Mouse (Mus musculus): ENCODE results near the gene Nr1d1.
A peak's percentile ranks its signal among the peaks of the same experiment; 100 is the strongest.

The Nr1d1 gene

DNA sequence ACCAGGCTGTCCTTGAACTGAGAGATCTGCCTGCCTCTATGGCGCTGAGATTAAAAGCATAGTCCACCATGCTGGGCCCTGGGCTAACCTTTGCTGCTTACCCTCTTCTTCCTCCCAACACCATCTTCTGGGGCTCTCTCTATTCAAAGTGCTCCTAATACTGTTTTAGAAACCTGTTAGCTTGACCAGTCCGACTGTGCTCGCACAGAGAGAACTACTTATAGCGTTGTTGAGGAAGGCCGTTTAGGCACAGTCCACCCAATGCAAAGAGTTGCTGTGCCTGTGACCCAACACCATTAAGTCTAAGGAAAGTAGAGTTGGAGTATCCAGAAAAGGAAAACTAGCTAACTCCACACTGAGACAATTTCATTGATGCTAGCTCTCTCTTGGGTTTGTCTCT lies 13.0 kb upstream of the Nr1d1 start:
- DNase-seq (ENCODE audit: low spot score in 2 of 2): no peak

DNA sequence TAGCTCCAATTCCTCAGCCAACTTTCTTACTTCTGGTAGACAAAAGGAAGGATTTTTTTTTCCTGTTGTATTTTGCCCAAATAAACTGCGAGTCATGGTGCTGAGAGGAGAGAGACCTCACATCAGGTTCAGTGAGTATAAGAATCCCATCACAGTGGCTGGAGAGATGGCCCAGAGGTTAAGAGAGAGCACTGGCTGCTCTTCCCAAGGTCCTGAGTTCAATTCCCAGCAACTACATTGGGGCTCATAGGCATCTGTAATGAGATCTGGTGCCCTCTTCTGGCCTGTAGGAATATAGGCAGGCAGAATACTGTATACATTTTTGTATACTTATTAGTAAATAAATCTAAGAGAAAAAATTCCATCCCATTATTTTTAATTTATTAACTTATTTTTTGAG lies 12.6 kb upstream of the Nr1d1 start:
- DNase-seq (ENCODE audit: low spot score in 2 of 2): no peak

DNA sequence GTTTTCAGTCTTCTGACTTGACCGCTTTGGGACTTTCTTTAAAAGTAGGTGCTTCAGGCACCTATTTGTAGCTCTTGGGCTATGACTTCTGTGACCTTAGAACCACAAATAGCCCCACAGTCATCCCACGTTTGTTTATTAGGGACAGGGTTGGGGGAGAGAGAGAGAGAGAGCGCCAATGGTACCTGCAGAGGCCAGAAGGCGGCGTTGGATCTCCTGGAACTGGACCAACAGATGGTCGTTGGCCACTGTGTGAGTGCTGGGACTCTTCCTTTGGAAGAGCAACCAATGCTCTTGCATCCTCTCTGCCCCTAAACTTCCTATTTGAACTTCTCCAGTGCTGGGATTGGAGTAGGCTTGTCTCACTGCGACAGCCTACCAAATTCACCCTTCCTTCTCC lies 12.1 kb upstream of the Nr1d1 start:
- DNase-seq (ENCODE audit: low spot score in 2 of 2): no peak

DNA sequence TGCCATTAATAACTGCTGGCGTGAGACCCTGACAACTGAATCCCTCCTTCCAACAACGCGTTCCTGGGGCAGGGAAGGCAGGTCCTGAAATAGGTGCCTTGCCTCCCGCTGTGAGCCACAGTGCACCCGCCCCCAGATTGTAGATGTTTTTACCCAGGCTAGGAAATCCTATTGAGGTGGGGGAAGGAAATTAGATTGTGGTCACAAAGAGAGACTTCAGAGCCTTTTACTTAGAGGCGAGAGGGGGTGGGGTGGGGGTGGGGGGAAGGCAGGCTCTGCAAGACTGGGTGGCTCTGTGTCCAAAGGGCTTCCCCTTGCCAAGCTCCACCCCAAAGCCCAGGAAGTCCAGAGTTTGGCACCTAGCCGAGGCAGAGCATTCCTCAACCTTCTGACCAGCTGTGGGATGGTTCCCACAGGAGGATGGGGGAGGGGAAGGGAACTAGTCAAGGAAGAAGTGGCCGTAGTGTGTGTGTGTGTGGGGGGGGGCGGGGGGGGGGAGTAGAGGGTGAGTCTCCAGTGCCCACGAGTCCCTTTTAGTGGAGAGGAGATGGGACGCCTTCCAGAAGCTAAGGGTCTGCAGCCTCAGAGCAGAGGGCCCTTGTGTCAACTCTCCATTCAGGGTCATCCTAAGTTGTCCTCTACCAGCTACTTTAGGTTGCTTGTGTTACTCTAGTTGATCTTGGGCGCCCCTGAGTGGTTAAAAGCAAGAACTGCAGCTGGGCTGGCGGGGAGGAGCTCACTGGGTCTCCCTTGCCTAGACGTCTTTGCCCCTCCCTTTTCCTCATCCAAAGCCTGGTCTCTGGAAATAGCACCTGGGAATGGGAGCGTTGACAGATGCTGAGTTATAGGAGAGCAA lies 11.5 kb upstream of the Nr1d1 start:
- DNase-seq (ENCODE audit: low spot score in 2 of 2): peak; percentile 92 to 99

DNA sequence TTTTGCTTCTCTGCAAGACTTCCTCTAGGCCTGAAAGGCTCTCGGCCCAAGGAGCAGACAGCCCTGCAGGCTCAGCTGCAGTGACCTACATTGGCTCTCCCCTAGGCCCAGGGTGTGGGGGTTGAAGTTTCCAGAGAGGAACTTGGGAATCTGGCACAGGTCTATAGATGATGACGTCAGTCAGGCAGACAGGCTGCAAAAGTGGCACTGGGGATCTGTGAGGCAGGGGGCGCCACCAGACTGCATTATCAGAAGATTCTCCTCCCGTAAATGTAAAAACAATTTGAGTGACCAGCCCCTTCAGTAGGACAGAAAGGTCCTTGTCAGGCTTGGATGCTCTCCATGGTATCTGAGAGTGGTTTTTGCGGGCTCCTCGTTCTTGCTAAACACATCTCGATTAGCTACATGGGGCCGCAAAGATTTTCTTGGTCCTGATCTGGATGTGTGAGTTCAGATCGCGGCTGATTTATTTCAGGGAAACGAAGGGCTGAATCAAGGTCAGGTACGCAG lies 10.7 kb upstream of the Nr1d1 start:
- peak in 1 of 2 experiments; percentile 91 for DNase-seq (ENCODE audit: low spot score in 2 of 2)

DNA sequence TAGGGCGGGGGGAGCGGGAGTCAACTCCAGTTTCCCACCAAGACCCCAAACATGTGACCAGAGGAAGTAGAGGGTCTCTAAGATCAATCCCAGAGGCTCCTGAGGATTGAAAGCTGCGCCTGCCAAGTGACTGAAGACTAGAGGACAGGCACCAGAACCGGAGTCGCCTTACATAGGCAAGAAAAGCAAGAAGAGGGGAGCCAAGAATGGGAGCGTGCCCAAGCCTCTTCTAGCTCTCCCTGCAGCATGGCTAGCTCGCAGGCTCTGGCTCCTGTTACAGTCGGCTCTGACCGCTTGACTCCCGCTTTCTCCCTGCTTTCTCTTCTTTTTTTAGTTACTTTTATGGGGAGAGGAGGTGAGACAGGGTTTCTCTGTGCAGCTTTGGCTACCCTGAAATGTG lies 10.1 kb upstream of the Nr1d1 start:
- DNase-seq (ENCODE audit: low spot score in 2 of 2): no peak

DNA sequence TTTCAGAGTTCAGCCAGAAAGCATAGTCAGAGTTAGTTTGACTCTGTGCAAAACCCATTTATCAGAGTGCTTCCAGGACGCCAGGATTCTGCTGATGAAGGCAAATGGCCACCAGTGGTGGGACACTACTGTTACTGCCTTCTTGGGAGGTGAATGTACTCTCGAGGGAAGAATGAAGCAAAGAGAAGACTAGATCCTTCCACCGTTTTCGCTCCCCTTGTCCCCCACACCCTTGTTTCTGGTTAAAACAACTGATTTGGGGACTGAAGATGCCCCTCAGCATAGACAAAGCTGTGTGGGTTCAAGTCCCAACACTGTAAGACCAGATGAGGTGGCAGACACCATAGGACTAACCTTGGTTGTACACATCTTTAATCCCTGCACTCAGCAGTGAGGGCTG lies 9.0 kb upstream of the Nr1d1 start:
- DNase-seq (ENCODE audit: low spot score in 2 of 2): no peak

DNA sequence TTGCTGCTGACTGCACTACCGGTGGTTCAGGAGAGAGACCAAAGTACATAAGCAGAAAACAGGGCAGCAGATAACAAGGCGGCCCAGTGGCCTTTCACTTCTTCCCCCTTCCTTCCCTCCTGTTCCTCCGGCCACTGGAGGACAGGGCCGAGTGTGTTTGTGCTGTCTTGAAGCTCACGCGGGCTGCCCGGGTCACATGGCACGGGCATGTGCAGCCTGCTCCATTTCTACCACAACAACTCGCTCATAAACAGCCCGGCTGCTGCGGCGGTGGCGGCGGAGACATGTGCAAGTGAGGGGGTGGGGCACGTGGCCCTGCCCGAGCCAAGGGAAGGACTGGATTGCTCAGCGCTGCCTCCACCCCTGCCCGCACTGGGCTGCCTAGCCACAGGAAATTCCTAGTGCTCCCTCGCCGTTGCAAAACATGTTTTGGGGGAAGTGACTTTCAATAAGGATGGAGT lies 8.1 kb upstream of the Nr1d1 start:
- peak; percentile 95 to 98 for DNase-seq (ENCODE audit: low spot score in 2 of 2)

DNA sequence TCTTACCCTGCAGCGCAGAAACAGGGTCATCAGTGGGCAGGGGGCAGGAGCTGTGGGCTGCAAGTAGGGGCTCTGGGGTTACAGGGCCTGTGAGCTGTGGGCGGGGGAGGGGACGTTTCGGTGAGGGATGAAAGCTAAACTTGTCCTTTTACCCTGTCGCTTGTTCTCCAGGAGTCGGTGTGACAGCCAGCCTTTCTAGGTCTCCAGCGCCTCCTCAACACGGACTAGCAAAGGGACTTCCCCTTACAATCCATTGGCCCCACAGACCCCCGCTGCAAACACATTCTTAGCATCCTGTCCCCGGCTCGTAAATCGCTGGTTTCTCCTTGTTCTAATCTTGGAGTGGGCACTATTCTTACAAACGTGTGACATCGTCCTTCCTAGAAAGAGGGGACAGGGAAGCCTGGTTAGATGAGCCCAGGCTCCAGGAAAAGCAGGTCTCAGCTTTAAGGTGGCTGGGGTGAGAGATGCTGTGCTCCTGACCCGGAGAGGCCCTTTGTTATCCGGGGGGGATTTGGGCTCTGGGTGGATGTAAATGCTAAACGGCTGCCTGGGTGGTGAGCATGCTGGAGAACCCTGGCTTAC lies 7.6 kb upstream of the Nr1d1 start:
- no peak for DNase-seq (ENCODE audit: low spot score in 2 of 2)

DNA sequence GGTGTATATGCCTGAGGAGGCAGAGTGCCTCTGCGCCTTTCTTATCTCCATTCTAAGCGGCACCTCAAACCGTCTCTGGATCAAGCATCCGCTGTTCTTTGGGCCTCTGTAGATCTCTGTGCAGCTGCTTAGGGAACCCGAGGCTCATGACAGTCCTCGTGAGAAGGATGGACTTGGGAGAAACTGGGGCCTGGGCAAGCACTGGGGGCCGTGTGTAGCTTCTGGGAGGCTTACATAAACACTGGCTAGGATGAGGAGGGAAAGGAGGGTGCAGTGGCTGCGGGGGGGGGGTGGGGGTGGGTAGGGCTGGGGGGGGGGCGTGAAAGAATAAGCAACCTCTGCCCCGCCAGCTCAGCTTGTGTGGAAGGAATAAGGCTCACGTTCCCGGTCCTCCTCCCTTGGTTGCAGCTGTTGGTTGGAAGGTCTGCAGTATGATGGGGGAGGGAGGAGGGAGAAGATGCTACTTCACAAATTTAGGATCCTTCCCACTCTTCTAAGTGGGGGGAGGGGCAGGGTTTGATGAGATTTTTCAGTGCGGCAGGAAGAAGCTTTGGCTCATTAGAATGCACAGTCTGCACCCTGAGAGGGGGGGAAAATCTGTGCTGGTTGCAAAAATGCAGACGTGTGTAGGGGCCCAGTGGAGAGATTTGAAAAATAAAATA lies 6.8 kb upstream of the Nr1d1 start:
- peak in 1 of 2 experiments; percentile 91 for DNase-seq (ENCODE audit: low spot score in 2 of 2)

DNA sequence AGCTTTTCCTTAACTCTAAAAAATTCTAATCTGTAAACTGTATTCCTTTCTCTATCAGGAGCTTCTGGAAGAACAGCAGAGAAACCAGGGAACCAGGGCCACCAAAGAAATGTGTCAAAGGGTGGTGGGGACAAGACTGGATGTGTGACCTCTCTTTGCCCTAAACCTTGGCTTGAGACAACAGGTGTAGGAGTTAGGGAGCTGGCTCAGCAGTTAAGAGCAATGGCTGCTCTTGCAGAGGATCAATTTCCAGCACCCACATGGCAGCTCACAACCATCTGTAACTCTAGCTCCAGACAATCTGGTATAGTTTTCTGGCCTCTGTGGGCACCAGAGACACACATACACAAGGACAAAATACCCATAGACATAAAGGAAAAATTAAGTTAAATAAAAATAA lies 2.8 kb upstream of the Nr1d1 start:
- no peak for DNase-seq (ENCODE audit: low spot score in 2 of 2)

DNA sequence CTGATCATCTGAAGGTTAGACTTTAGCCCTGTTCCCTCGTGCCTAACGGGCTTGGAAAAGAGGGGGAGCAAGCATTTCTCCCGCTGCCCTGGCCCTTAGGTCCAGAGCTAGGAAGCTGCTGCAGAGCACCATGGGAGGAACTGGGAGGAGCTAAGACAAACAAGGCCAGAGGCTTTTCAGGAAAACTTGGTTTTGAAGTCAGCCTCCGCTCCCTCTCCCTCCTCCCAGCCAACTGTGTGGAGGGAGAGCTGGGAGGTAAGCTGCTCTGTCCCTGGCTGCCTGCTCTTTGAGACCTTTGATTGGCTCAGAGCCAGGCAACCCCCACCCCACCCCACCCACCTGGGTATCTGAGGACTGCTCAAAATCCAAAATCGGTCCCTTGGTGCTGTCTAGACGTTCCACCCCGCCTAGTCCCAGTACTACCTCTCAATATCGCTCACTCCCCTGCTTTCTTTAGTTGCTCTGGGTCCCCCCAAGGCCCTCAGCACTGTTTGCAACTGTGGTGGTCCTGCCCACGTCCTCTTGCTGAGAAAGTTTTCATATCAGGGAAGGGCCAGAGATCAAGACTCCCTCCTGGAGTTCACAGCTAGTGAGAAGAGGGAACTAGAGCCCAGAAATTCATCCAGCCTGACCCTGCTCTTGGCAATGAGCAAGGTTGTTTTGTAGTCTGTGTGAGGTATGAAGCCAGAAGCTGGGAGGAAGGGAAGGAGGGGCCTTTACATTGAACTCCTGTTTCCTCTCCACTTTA lies 1.9 kb upstream of the Nr1d1 start:
- DNase-seq (ENCODE audit: low spot score in 2 of 2): no peak

DNA sequence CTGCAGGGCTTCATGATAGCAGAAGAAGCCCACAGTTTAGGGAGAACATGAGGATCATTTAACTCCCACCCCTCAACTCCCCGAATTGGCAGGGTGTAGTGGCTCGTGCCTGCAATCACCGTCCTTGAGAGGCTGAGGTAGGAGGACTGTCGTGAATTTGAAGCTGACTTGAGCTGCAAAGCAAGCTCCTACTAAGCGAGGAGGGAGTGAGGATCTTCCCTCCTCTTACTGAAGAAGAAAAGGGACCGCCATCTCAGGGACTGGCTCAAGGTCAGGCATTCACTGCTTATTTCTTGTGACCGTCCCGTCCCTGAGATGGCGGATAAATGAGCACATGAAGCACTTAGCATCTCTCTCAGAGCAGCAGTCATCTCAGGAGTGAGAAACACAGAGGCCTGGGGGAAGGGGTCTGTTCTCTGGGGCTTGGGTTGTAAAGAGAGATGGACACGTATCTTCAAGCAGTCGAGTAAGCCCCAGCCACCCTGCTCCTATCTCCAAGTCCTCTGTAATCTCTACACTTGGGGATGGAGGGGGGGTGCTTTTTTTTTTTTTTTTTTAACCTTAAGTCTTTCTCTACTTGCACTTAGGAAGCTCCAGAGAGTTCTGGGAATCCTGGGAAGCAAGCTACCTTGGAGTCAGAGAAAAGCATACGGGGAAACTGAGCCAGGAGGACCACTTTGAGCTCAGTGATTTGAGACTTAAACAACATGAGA lies 1.1 kb upstream of the Nr1d1 start:
- DNase-seq (ENCODE audit: low spot score in 2 of 2): no peak

DNA sequence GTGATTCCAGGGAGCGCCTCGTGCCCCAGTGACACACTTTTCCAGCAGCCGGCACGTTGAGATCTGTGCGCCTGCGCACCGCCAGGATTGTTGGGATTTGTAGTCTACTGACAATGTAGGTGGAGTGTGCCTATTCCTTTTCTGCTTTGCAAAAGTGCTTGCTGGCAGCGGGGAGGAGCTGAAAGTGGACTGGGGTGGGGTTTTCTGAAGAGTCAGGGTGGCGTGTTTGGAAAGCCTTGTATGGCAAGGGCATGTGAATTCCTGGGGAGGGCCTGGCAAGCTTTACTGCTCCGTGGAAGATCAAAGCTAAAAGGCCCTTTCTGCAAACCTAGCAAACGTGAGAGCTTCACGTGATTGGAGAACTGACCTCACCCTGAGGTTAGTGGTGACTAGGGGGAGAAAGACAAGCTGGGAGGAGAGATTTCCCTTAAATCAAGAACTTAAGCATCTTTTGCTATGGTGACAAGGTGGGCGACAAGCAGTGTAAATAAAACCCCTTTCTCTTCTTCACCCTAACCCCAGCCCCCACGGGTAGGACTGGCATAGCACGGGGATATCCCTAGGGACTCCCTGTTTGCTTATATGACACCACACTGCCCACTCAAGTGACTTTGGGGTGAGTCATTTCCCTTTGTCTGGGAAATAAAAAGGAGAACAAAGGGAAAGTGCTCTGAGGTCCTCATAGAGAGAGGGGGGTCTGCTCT lies 367 bp upstream of the Nr1d1 start:
- peak; percentile 99 to 100 for DNase-seq (ENCODE audit: low spot score in 2 of 2)

DNA sequence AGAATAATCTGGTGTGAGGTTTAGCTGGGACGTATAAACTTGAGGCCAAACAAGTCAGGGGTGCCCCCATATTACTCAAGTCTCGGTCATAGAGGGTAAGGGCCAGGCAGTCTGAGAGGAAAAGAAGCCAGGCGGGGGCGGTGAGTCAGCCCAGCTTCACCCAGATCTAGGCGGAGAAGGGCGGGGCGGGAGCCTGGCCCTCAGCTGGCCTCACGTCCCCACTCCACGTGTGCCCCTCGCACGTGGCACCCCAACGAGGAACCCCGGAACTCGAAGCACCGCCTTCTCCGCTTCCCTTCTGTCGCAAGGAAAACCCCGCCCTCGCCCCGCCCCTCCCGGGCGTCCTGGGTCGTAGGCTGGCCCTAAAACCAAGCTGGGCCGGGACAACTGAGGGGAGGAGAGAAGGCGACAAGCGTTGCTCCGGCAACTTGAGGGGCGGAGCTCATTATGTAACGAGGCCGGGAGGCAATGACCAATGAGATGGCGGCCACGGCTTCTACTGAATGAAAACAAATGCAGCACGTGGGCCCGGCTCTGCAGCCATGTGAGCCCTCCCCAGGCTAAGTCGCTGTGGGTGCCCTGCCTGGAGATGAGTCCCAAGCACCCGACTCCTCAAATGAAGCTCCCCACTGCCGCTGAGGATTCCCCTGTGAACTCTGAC lies 1.4 kb downstream of the Nr1d1 start:
- DNase-seq (ENCODE audit: low spot score in 2 of 2): peak; percentile 100

DNA sequence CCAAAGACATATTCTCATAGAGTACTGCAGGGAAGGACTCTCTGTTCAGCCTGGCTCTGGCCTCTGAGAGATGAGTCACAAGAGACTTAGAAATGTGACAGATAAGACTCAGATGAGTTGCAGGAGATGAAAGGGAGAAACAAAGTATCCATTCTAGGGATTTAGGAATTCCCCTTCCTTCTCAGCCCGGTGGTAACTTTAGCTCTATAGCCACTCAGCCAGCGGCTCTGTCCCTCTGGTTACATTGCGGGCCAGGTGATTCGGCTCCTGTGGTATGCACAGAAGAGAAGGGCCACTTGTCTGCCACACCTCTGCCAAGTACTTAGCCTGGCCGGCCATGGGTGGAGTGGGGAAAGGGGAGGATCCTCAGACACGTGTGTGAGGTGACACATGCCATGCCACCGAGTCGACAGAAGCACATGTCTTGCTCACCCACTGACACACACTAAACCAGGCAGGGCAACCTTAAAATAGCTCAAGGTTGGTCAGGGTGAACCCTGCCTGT lies 2.4 kb downstream of the Nr1d1 start:
- DNase-seq (ENCODE audit: low spot score in 2 of 2): peak in 1 of 2 experiments; percentile 55

DNA sequence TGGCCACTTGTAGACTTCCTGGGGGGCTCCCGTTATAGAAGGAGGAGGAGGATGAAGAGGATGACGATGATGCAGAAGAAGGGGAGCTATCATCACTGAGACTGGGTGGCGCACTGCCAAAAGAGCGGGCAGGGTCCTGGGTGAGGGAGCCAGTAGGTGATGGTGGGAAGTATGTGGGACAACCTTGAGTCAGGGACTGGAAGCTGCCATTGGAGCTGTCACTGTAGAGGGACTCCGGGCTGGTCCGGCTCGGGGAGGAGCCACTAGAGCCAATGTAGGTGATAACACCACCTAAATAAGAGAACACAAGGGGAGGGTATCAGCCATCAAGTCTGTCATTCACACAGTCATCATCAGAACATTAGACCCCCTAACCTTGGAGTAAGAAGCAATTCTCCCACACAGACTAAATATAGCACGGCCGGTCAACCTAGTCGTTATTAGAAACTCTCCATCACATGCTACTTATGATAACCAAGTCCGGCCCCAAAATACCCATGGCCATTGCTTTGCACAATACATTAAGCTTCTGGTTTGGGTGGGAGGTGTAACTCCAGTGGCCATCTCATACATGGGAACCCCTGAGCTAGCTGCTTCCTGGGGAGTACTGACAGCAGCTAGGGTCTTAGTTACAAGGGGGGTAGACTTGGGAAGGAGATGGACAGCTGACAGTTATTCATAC lies 3.1 kb downstream of the Nr1d1 start:
- no peak for DNase-seq (ENCODE audit: low spot score in 2 of 2)

DNA sequence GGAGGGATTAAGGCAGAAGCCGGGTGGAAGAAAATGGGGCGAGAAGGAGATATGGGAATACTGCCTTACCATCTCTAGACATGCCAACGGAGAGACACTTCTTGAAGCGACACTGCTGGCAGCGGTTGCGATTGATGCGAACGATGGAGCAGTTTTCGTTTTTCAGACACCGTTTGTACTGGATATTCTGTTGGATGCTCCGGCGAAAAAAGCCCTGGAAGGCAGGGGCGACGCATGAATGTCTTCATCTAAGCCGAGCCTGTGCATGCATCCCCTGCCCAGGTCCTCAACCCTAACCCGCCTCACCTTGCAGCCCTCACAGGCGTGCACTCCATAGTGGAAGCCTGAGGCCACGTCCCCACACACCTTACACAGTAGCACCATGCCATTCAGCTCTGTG lies 4.0 kb downstream of the Nr1d1 start:
- no peak for DNase-seq (ENCODE audit: low spot score in 2 of 2)

Data from left cerebral cortex, adult 9 months (tissue).